Mouse (Mus musculus) intestine, embryonic 16.5 days (tissue): ENCODE results near the gene Mzf1. TPM values are rescaled to one million over a fixed set of nuclear protein-coding genes. Genes with fewer than 3 reads are reported as not detected.

ENCODE experiments used
- ATAC-seq: fragments of 200-750 bp; cut with Nextera tagmentation; 2 replicates; pipeline ENCODE4 v1.8.0; 2017; ENCODE audit warnings: moderate TSS enrichment, moderate library complexity
- H3K27ac ChIP-seq: fragments of 300-500 bp; sonication (generic); 2 replicates; pipeline ENCODE4 v1.5.1; 2014; ENCODE audit warnings: mild to moderate bottlenecking, low read length
- H3K27me3 ChIP-seq: fragments of 300-500 bp; sonication (generic); replicated peaks from 2 replicates; pipeline ENCODE4 v1.6.1; 2014; ENCODE audit warnings: low read length, control low read depth, mixed read lengths; ENCODE audit not compliant: control insufficient read depth, insufficient read depth
- H3K36me3 ChIP-seq: fragments of 300-500 bp; sonication (generic); 2 replicates; pipeline ENCODE4 v1.6.1; 2014; ENCODE audit warnings: low read length, control low read depth; ENCODE audit not compliant: control insufficient read depth, insufficient read depth
- H3K4me1 ChIP-seq: fragments of 300-500 bp; sonication (generic); 2 replicates; pipeline ENCODE4 v1.6.1; 2014; ENCODE audit warnings: low read length, control low read depth, mixed read lengths; ENCODE audit not compliant: control insufficient read depth, insufficient read depth
- H3K4me2 ChIP-seq: fragments of 300-500 bp; sonication (generic); 2 replicates; pipeline ENCODE4 v1.6.1; 2014; ENCODE audit warnings: low read depth, low read length, control low read depth
- H3K4me3 ChIP-seq: fragments of 300-500 bp; sonication (generic); 2 replicates; pipeline ENCODE4 v1.5.1; 2014; ENCODE audit warnings: mild to moderate bottlenecking, low read length
- H3K9ac ChIP-seq: fragments of 300-500 bp; sonication (generic); 2 replicates; pipeline ENCODE4 v1.6.1; 2014; ENCODE audit warnings: low read depth, low read length
- H3K9me3 ChIP-seq: fragments of 300-500 bp; sonication (generic); 2 replicates; pipeline ENCODE4 v1.6.1; 2016; ENCODE audit warnings: low read length, control low read depth; ENCODE audit not compliant: control insufficient read depth
- WGBS: fragments of 180-500 bp; shearing (Covaris S2); extraction: QIAGEN DNeasy Blood & Tissue Kit; methylation state at CpG from one replicate; pipeline ENCODE4 v1.1.7; 2014; 5-methylcytosine and 5-hydroxymethylcytosine counted together
- polyA plus RNA-seq: library from polyadenylated mRNA; unstranded; fragments of >200 nt; fragmentation: Nextera tagmentation; extraction: Ambion mirVana; gene quantifications from 2 replicates; pipeline ENCODE4 v1.2.1, GENCODE M21; 2015

Mzf1 gene
- polyA plus RNA-seq, 1 experiment from 2014 or later = 1.8 TPM

- H3K4me2 ChIP-seq = peak overlapping the region; percentile 90
- H3K36me3 ChIP-seq = peaks cover 8% of the 10 kb centered on the region
- H3K27me3 ChIP-seq = peaks cover 6% of the 10 kb centered on the region; the same call in 1 of the 2 replicates
- peak overlapping the region; percentile 93 for H3K9ac ChIP-seq
- WGBS = under 1% methylated on average over 32 of the region's 33 CpGs
- no peaks in the 10 kb centered on the region for H3K9me3 ChIP-seq
- H3K4me3 ChIP-seq = peak overlapping the region; percentile 81
- peaks cover 33% of the 10 kb centered on the region for H3K4me1 ChIP-seq
- ATAC-seq = peak; percentile 2; the same call in 1 of the 2 replicates
- H3K27ac ChIP-seq = peak overlapping the region; percentile 100
These were observed 17.2 kb downstream of the Mzf1 start for GRCm38 (mm10) chr7:13037366-13037765.

- H3K4me2 ChIP-seq = peak overlapping the region; percentile 90
- WGBS = 38% methylated on average over 4 of the region's 4 CpGs
- H3K36me3 ChIP-seq = peaks cover 10% of the 10 kb centered on the region
- no peak for ATAC-seq
- H3K9ac ChIP-seq = peak overlapping the region; percentile 93
- H3K4me1 ChIP-seq = peaks cover 33% of the 10 kb centered on the region
- H3K27ac ChIP-seq = 0 out of 2 replicates have a peak overlapping the region, but pooled peaks have one; percentile 2
- peak overlapping the region; percentile 81 for H3K4me3 ChIP-seq
- no peaks in the 10 kb centered on the region for H3K9me3 ChIP-seq
- no peaks in the 10 kb centered on the region; the same call in 1 of the 2 replicates for H3K27me3 ChIP-seq
These were observed 17.8 kb downstream of the Mzf1 start for GRCm38 (mm10) chr7:13036806-13037205.

GRCm38 (mm10) chr7:13035211-13035855 lies 19.2 kb downstream of the Mzf1 start:
- no peak for ATAC-seq

DNA sequence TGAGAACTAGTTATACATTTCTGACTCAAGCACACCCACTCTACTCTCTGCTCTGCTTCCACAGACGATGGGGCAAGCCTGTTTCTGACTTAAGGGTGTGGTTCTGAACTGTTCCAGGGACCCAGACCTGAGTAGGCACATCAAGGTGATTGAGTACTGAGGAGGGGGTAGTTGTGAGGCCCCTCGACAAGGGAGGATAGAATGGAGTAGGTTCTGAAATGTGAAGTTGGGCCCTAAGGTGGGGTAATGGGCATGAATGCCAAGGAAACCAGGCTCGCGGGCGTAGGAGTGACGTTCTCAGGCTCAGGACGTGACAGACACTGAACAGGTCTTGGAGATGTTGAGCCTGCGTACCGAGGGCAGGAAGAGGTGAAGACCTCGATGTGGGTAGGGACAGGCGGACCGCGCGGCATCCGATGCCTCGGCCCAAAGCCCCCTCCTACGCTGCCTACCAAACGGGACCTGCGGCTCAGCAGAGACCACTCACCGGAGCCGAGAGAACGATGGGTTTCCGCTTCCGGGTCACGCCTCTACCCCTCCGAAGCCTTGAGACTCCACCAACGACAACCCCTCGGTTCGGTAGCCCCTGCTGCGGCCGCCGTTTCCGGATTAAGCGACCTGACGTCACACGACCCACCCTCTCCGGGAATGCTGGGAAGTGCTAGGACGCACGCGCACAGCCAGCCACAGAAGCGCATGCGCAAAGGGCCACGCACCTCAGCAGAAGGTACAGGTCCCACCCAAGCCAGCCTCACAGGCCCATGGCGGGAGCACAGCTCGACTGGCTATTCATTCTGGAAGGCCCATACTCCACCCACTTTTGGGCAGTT lies 20.2 kb downstream of the Mzf1 start, which contains the start of gene Chmp2a:
Chmp2a (minus strand) TSS at position 660 of the 830 bp plus-strand sequence.
- ATAC-seq = peak; percentile 79
- under 1% methylated on average over 45 of the region's 45 CpGs for WGBS
- peak within 1 kb of the TSS; percentile 92 for H3K27ac ChIP-seq

More at GRCm38 (mm10) chr7:13035211-13035855, 19.2 kb downstream of the Mzf1 start:
- Histone ChIP-seq H3K36me3 (peaks cover 18% of the 10 kb centered on the region), H3K27me3 (no peaks in the 10 kb centered on the region), H3K4me1 (peaks cover 33% of the 10 kb centered on the region), H3K27ac (peak overlapping the region; percentile 76), H3K4me3 (0 out of 2 replicates have a peak overlapping the region, but pooled peaks have one; percentile 70), H3K4me2 (peak overlapping the region; percentile 78), H3K9ac (peak overlapping the region; percentile 89), H3K9me3 (no peaks in the 10 kb centered on the region)
- WGBS = 85% methylated on average over 17 of the region's 17 CpGs

GRCm38 (mm10) chr7:13033451-13034147 lies 21.0 kb downstream of the Mzf1 start:
- Histone ChIP-seq H3K27ac (peak overlapping the region; percentile 92), H3K9ac (peak overlapping the region; percentile 89), H3K4me3 (peak overlapping the region; percentile 70), H3K27me3 (no peaks in the 10 kb centered on the region), H3K4me1 (peaks cover 29% of the 10 kb centered on the region), H3K4me2 (peak overlapping the region; percentile 78), H3K36me3 (peaks cover 35% of the 10 kb centered on the region), H3K9me3 (no peaks in the 10 kb centered on the region)
- WGBS = 37% methylated on average over 13 of the region's 13 CpGs
- no peak for ATAC-seq

More for the DNA sequence above, 20.2 kb downstream of the Mzf1 start, which contains the start of gene Chmp2a:
- peak within 1 kb of the TSS; percentile 70 for H3K4me3 ChIP-seq
- peak within 1 kb of the TSS; percentile 89 for H3K9ac ChIP-seq
- peak within 1 kb of the TSS; percentile 78 for H3K4me2 ChIP-seq
- H3K27me3 ChIP-seq = no peaks in the 10 kb centered on the region
- H3K4me1 ChIP-seq = peaks cover 33% of the 10 kb centered on the region
- no peaks in the 10 kb centered on the region for H3K9me3 ChIP-seq
- peaks cover 27% of the 10 kb centered on the region for H3K36me3 ChIP-seq

DNA sequence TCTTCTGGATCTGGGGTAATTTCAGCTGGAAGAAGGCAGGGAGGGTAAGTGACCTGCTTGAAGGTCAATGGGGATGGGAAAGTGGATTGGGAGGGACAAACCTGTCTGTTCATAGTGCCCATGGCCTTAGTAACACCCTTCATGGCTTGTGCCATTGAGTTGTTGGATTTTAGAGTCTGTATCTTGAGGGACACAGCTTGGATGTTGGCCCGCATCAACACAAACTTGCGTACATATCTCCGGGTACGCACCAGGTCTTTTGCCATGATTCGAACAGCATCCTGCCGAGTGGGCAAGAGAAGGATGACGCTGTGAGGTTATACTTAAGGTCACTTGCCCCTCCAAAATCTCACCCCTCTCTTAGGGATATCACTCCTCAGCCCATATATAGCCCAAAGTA lies 22.0 kb downstream of the Mzf1 start:
- 87% methylated on average over 7 of the region's 7 CpGs for WGBS
- Histone ChIP-seq H3K9ac (no peak overlapping the region), H3K27me3 (no peaks in the 10 kb centered on the region), H3K27ac (no peak overlapping the region), H3K4me3 (no peak overlapping the region), H3K4me1 (peaks cover 29% of the 10 kb centered on the region), H3K4me2 (no peak overlapping the region), H3K36me3 (peaks cover 45% of the 10 kb centered on the region), H3K9me3 (no peaks in the 10 kb centered on the region)
- no peak for ATAC-seq

- H3K4me1 ChIP-seq = peaks cover 29% of the 10 kb centered on the region
- 76% methylated on average over 2 of the region's 2 CpGs for WGBS
- no peak overlapping the region for H3K4me2 ChIP-seq
- no peak overlapping the region for H3K4me3 ChIP-seq
- no peak overlapping the region for H3K27ac ChIP-seq
- H3K27me3 ChIP-seq = no peaks in the 10 kb centered on the region
- ATAC-seq = no peak
- no peak overlapping the region for H3K9ac ChIP-seq
- peaks cover 47% of the 10 kb centered on the region for H3K36me3 ChIP-seq
- no peaks in the 10 kb centered on the region for H3K9me3 ChIP-seq
These were observed 22.6 kb downstream of the Mzf1 start for GRCm38 (mm10) chr7:13031983-13032382.

DNA sequence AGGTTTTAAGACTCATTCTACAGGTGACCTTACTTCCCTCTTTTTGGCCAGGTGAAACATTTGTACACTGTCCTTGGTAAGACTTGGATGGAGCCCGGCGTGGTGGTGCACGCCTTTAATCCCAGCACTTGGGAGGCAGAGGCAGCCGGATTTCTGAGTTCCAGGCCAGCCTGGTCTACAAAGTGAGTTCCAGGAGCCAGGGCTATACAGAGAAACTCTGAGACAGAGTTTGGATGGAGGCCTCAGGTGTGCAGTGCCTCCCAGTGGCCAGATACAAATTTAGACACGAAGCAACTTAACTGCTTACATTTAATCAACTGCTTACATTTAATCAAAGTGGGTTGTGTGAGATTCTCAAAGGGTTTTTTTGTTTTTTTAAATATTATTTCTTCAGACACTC lies 23.5 kb downstream of the Mzf1 start:
- Histone ChIP-seq H3K9ac (no peak overlapping the region), H3K27me3 (no peaks in the 10 kb centered on the region), H3K4me2 (no peak overlapping the region), H3K4me3 (no peak overlapping the region), H3K4me1 (peaks cover 26% of the 10 kb centered on the region), H3K9me3 (no peaks in the 10 kb centered on the region), H3K36me3 (peaks cover 47% of the 10 kb centered on the region), H3K27ac (no peak overlapping the region)
- no peak for ATAC-seq
- WGBS = 72% methylated on average over 5 of the region's 5 CpGs

DNA sequence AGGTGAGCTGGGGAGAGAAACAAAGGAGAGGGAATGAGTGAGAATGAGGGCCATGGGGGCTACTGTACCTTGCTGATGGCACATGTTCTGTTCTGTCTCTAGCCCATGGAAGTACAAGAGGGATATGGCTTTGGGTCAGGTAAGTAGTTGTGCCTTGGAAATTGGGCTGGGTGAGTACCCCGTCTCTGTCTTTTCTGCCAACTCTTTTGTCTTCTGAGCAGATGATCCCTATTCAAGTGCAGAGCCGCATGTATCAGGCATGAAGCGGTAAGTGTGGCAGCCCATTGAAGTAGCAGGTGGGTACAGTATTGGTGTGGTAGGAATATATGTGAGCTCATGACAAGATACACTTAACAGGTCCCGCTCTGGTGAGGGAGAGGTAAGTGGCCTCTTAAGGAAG lies 25.6 kb downstream of the Mzf1 start:
- WGBS = 92% methylated on average over 4 of the region's 4 CpGs

More for the DNA sequence above, 25.6 kb downstream of the Mzf1 start:
- Histone ChIP-seq H3K4me1 (peaks cover 26% of the 10 kb centered on the region), H3K27me3 (no peaks in the 10 kb centered on the region), H3K9ac (no peak overlapping the region), H3K36me3 (peaks cover 42% of the 10 kb centered on the region), H3K27ac (no peak overlapping the region), H3K9me3 (no peaks in the 10 kb centered on the region), H3K4me2 (no peak overlapping the region), H3K4me3 (no peak overlapping the region)
- ATAC-seq = no peak
